Mouse (Mus musculus): ENCODE results near the gene Usp17la. TPM values are rescaled to one million over a fixed set of nuclear protein-coding genes. Genes with fewer than 3 reads are reported as not detected.
"Not testable (repeated sequence)": the region's sequence is repeated elsewhere in the genome, so short reads cannot be mapped to it uniquely, and the experiment has no call there.

Usp17la gene
- not detected in 2 replicates for polyA plus RNA-seq (2015; fragmentation: Nextera tagmentation; extraction: Ambion mirVana)

GRCm38 (mm10) chr7:104856709-104857108, at the start of gene Usp17la:
Gene Usp17la (plus strand): TSS chr7:104857009.
- not testable (repeated sequence) for H3K4me2 ChIP-seq (replicated peaks)

GRCm38 (mm10) chr7:104810335-104810734, 46.5 kb upstream of the Usp17la start:
- not testable (repeated sequence) for H3K4me1 ChIP-seq; H3K9ac ChIP-seq; H3K27me3 ChIP-seq; H3K4me3 ChIP-seq; H3K4me2 ChIP-seq (replicated peaks); ATAC-seq (ENCODE audit: low FRiP score, low read depth); H3K36me3 ChIP-seq; H3K27ac ChIP-seq; H3K9me3 ChIP-seq
- WGBS, result 86% methylated on average over 8 of the region's 8 CpGs

More at GRCm38 (mm10) chr7:104856709-104857108, at the start of gene Usp17la:
- not testable (repeated sequence) for H3K4me1 ChIP-seq; ATAC-seq (ENCODE audit: low FRiP score, low read depth); H3K27me3 ChIP-seq; H3K27ac ChIP-seq; H3K36me3 ChIP-seq; H3K9ac ChIP-seq; H3K4me3 ChIP-seq; H3K9me3 ChIP-seq
- WGBS, result 75% methylated on average over 2 of the region's 2 CpGs

GRCm38 (mm10) chr7:104842503-104842902, 14.3 kb upstream of the Usp17la start, which contains the start of gene Usp17lb:
Gene Usp17lb (minus strand): TSS chr7:104842603.
- H3K4me1 ChIP-seq, result no peaks in the 10 kb centered on the region
- H3K9me3 ChIP-seq, result no peaks in the 10 kb centered on the region
- H3K27ac ChIP-seq, result no peak within 1 kb of the TSS
- H3K9ac ChIP-seq, result no peak within 1 kb of the TSS
- 57% methylated on average over 1 of the region's 1 CpGs for WGBS
- no peaks in the 10 kb centered on the region for H3K36me3 ChIP-seq
- no peak for ATAC-seq (ENCODE audit: low FRiP score, low read depth)
- no peak within 1 kb of the TSS for H3K4me3 ChIP-seq
- H3K27me3 ChIP-seq, result no peaks in the 10 kb centered on the region
- no peak within 1 kb of the TSS for H3K4me2 ChIP-seq (replicated peaks)

GRCm38 (mm10) chr7:104843731-104844287, 13.0 kb upstream of the Usp17la start:
- Histone ChIP-seq H3K9me3 (no peaks in the 10 kb centered on the region), H3K36me3 (no peaks in the 10 kb centered on the region), H3K4me3 (no peak overlapping the region), H3K4me1 (no peaks in the 10 kb centered on the region), H3K27ac (no peak overlapping the region), H3K27me3 (no peaks in the 10 kb centered on the region), H3K9ac (no peak overlapping the region), H3K4me2 (replicated peaks) (no peak overlapping the region)
- WGBS, result 77% methylated on average over 1 of the region's 1 CpGs
- ATAC-seq (ENCODE audit: low FRiP score, low read depth), result no peak

- not testable (repeated sequence) for H3K27me3 ChIP-seq; ATAC-seq (ENCODE audit: low FRiP score, low read depth)
- 73% methylated on average over 2 of the region's 2 CpGs for WGBS
Observed at GRCm38 (mm10) chr7:104851546-104851945, 5.3 kb upstream of the Usp17la start.

GRCm38 (mm10) chr7:104855248-104855750, 1.5 kb upstream of the Usp17la start:
- no peaks in the 10 kb centered on the region for H3K9me3 ChIP-seq
- H3K36me3 ChIP-seq, result no peaks in the 10 kb centered on the region
- no peak overlapping the region for H3K4me2 ChIP-seq (replicated peaks)
- no peak overlapping the region for H3K4me3 ChIP-seq
- H3K27me3 ChIP-seq, result no peaks in the 10 kb centered on the region
- WGBS, result 79% methylated on average over 3 of the region's 3 CpGs
- no peaks in the 10 kb centered on the region for H3K4me1 ChIP-seq
- no peak overlapping the region for H3K27ac ChIP-seq
- no peak for ATAC-seq (ENCODE audit: low FRiP score, low read depth)
- H3K9ac ChIP-seq, result no peak overlapping the region

More at GRCm38 (mm10) chr7:104851546-104851945, 5.3 kb upstream of the Usp17la start:
- not testable (repeated sequence) for H3K9ac ChIP-seq; H3K9me3 ChIP-seq; H3K4me2 ChIP-seq (replicated peaks); H3K36me3 ChIP-seq; H3K4me3 ChIP-seq; H3K4me1 ChIP-seq; H3K27ac ChIP-seq

- Histone ChIP-seq H3K27me3 (no peaks in the 10 kb centered on the region), H3K36me3 (no peaks in the 10 kb centered on the region), H3K4me1 (no peaks in the 10 kb centered on the region), H3K4me2 (replicated peaks) (no peak overlapping the region), H3K9ac (no peak overlapping the region), H3K9me3 (no peaks in the 10 kb centered on the region), H3K4me3 (no peak overlapping the region), H3K27ac (no peak overlapping the region)
- no peak for ATAC-seq (ENCODE audit: low FRiP score, low read depth)
- whole genome bisulfite sequencing, result 71% methylated on average over 1 of the region's 1 CpGs
Observed at GRCm38 (mm10) chr7:104857683-104858082, 874 bp downstream of the Usp17la start.

GRCm38 (mm10) chr7:104861381-104861780, 4.6 kb downstream of the Usp17la start:
- H3K4me3 ChIP-seq, result no peak overlapping the region
- H3K4me2 ChIP-seq (replicated peaks), result no peak overlapping the region
- H3K27me3 ChIP-seq, result no peaks in the 10 kb centered on the region
- no peak overlapping the region for H3K27ac ChIP-seq
- no peaks in the 10 kb centered on the region for H3K4me1 ChIP-seq
- H3K9ac ChIP-seq, result no peak overlapping the region
- no peaks in the 10 kb centered on the region for H3K36me3 ChIP-seq
- ATAC-seq (ENCODE audit: low FRiP score, low read depth), result no peak
- H3K9me3 ChIP-seq, result no peaks in the 10 kb centered on the region
- WGBS, result 79% methylated on average over 3 of the region's 3 CpGs

- 47% methylated on average over 1 of the region's 1 CpGs for WGBS
- Histone ChIP-seq H3K27ac (no peak within 1 kb of the TSS), H3K27me3 (no peaks in the 10 kb centered on the region), H3K36me3 (no peaks in the 10 kb centered on the region), H3K9me3 (no peaks in the 10 kb centered on the region), H3K4me1 (no peaks in the 10 kb centered on the region), H3K9ac (no peak within 1 kb of the TSS), H3K4me3 (no peak within 1 kb of the TSS), H3K4me2 (replicated peaks) (no peak within 1 kb of the TSS)
- ATAC-seq (ENCODE audit: low FRiP score, low read depth), result no peak
Observed at GRCm38 (mm10) chr7:104877731-104878130, 20.9 kb downstream of the Usp17la start, which contains the start of gene Olfr665. Gene Olfr665 (plus strand): TSS chr7:104878031.

GRCm38 (mm10) chr7:104895852-104896251, 39.0 kb downstream of the Usp17la start, which contains the start of gene Olfr666:
Gene Olfr666 (minus strand): TSS chr7:104895952.
- ATAC-seq (ENCODE audit: low FRiP score, low read depth), result no peak
- whole genome bisulfite sequencing, result 87% methylated on average over 2 of the region's 2 CpGs
- Histone ChIP-seq H3K9me3 (no peaks in the 10 kb centered on the region), H3K27ac (no peak within 1 kb of the TSS), H3K36me3 (no peaks in the 10 kb centered on the region), H3K4me3 (no peak within 1 kb of the TSS), H3K4me1 (no peaks in the 10 kb centered on the region), H3K27me3 (no peaks in the 10 kb centered on the region), H3K4me2 (replicated peaks) (no peak within 1 kb of the TSS), H3K9ac (no peak within 1 kb of the TSS)
